Mouse (Mus musculus): ENCODE results near the gene Fam69b. TPM values are rescaled to one million over a fixed set of nuclear protein-coding genes. Genes with fewer than 3 reads are reported as not detected.
"Not testable (repeated sequence)": the region's sequence is repeated elsewhere in the genome, so short reads cannot be mapped to it uniquely, and the experiment has no call there.

Fam69b gene
- polyA plus RNA-seq, 2 experiments = 0.70 to 0.78 TPM

DNA sequence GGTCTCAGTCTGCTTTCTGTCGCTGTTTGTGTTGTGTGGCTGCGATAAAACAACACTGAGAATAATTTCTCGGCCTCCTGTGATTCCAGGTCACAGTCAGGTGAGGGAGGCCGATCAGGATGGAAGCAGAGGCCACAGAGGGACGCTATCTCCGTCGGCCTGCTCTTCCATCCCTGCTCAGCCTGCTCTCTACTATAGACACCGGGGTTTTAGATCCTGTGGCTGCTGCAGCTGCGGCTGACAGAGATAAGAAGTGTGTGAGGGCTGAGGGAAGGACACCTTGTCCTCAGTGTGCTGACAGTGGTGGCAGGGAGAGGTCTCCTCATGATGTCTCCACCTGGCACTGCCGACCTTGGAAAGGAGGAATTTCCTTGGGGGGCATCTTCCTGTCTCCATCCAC is 34.9 kb downstream of the Fam69b start:
- no peaks in the 10 kb centered on the region for H3K9me3 ChIP-seq (ENCODE audit: control insufficient read depth, low read length)
- TF ChIP-seq EP300 (IDR thresholded peaks at IDR 0.05; ENCODE audit: low read depth) (no peak), CTCF (IDR thresholded peaks at IDR 0.05; ENCODE audit: low read depth) (no peak)
- H3K9ac ChIP-seq (replicated peaks) = no peak overlapping the region
- H3K27ac ChIP-seq = no peak overlapping the region
- no peak overlapping the region for H3K4me3 ChIP-seq (ENCODE audit: insufficient read depth in 1 of 2, low read depth in 2 of 2, low read length in 2 of 2)
- ATAC-seq (ENCODE audit: insufficient read depth) = no peak
- H3K27me3 ChIP-seq (ENCODE audit: control insufficient read depth, insufficient read depth, low read length) = no peaks in the 10 kb centered on the region; the same call in 1 of the 2 replicates
- 31% methylated on average over 10 of the region's 10 CpGs for WGBS (ENCODE audit: insufficient replicate concordance)
- H3K36me3 ChIP-seq (replicated peaks; ENCODE audit: control insufficient read depth, insufficient read depth, low read depth) = no peaks in the 10 kb centered on the region
- DNase-seq (ENCODE audit: low read depth in 3 of 3, low spot score in 3 of 3) = no peak
- no peak overlapping the region for H3K4me2 ChIP-seq (ENCODE audit: low read depth)
- H3K4me1 ChIP-seq (replicated peaks; ENCODE audit: control insufficient read depth in 2 of 2, insufficient read depth in 2 of 2, low read length in 1 of 2) = no peaks in the 10 kb centered on the region

DNA sequence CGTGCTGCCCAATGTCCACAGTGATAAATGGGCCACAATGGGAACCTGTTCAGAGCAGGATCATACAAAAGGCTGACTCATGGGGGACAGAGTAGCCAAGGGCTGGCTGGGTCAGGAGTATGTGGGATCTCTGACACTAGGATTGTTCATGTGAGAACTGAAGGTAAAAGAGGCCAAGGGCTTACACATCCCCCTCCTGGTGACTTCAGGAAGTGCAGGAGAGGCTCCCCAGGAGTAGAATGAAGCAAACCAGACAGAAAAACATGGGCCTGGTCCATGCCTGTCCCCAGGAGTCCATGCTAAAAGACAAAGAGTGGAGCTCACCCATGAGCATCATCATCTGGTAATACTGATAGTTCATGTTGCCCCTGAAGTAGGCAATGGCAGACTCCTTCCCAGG is 35.3 kb downstream of the Fam69b start:
- not testable (repeated sequence) for H3K36me3 ChIP-seq (replicated peaks; ENCODE audit: control insufficient read depth, insufficient read depth, low read depth); ATAC-seq (ENCODE audit: insufficient read depth); H3K27me3 ChIP-seq (ENCODE audit: control insufficient read depth, insufficient read depth, low read length); H3K4me2 ChIP-seq (ENCODE audit: low read depth); DNase-seq (ENCODE audit: low read depth in 3 of 3, low spot score in 3 of 3); H3K27ac ChIP-seq; H3K9ac ChIP-seq (replicated peaks); H3K9me3 ChIP-seq (ENCODE audit: control insufficient read depth, low read length); H3K4me3 ChIP-seq (ENCODE audit: insufficient read depth in 1 of 2, low read depth in 2 of 2, low read length in 2 of 2); H3K4me1 ChIP-seq (replicated peaks; ENCODE audit: control insufficient read depth in 2 of 2, insufficient read depth in 2 of 2, low read length in 1 of 2)
- WGBS (ENCODE audit: insufficient replicate concordance) = 48% methylated on average over 1 of the region's 1 CpGs
- TF ChIP-seq CTCF (IDR thresholded peaks at IDR 0.05; ENCODE audit: low read depth) = peak; percentile 69

- no peak for TF ChIP-seq CTCF (IDR thresholded peaks at IDR 0.05; ENCODE audit: low read depth)
- TF ChIP-seq EP300 (IDR thresholded peaks at IDR 0.05; ENCODE audit: low read depth) = no peak
- H3K4me3 ChIP-seq (ENCODE audit: insufficient read depth in 1 of 2, low read depth in 2 of 2, low read length in 2 of 2) = no peak overlapping the region
- no peaks in the 10 kb centered on the region for H3K4me1 ChIP-seq (replicated peaks; ENCODE audit: control insufficient read depth in 2 of 2, insufficient read depth in 2 of 2, low read length in 1 of 2)
- DNase-seq (ENCODE audit: low read depth in 3 of 3, low spot score in 3 of 3) (no peak), ATAC-seq (ENCODE audit: insufficient read depth) (no peak)
- no peak overlapping the region for H3K9ac ChIP-seq (replicated peaks)
- H3K4me2 ChIP-seq (ENCODE audit: low read depth) = no peak overlapping the region
- H3K9me3 ChIP-seq (ENCODE audit: control insufficient read depth, low read length) = no peaks in the 10 kb centered on the region
- H3K27ac ChIP-seq = no peak overlapping the region
- H3K27me3 ChIP-seq (ENCODE audit: control insufficient read depth, insufficient read depth, low read length) = no peaks in the 10 kb centered on the region
- no peaks in the 10 kb centered on the region for H3K36me3 ChIP-seq (replicated peaks; ENCODE audit: control insufficient read depth, insufficient read depth, low read depth)
Observed at GRCm38 (mm10) chr2:26668746-26669145, 40.5 kb downstream of the Fam69b start.

DNA sequence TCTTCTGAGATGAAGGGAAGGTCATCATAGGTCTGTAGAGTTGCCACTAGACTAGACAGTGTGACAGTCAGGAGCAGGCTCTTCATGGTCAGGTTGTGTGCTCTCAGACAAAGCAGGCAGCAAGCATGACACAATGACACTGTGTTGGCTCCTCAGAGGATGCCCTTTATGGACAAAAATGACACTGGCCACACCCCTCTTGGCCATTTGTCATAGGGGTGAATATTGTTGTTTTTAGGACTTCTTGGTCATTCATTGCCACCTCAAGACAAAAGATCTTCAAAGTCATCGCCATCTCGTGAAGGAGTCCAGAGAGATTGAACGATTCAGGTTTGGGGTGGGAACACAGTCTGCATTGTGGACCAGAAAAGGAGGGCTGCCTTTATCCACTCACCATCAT is 42.9 kb downstream of the Fam69b start, which contains the start of gene Lcn4:
TSS of gene Lcn4 (minus strand) at position 101 of the 400 bp plus-strand sequence.
- ATAC-seq (ENCODE audit: insufficient read depth) = no peak

More for the DNA sequence above, 42.9 kb downstream of the Fam69b start, which contains the start of gene Lcn4:
- Histone ChIP-seq H3K9me3 (ENCODE audit: control insufficient read depth, low read length) (no peaks in the 10 kb centered on the region), H3K9ac (replicated peaks) (no peak within 1 kb of the TSS), H3K4me3 (ENCODE audit: insufficient read depth in 1 of 2, low read depth in 2 of 2, low read length in 2 of 2) (no peak within 1 kb of the TSS), H3K27ac (no peak within 1 kb of the TSS), H3K36me3 (replicated peaks; ENCODE audit: control insufficient read depth, insufficient read depth, low read depth) (no peaks in the 10 kb centered on the region), H3K4me1 (replicated peaks; ENCODE audit: control insufficient read depth in 2 of 2, insufficient read depth in 2 of 2, low read length in 1 of 2) (no peaks in the 10 kb centered on the region), H3K27me3 (ENCODE audit: control insufficient read depth, insufficient read depth, low read length) (no peaks in the 10 kb centered on the region), H3K4me2 (ENCODE audit: low read depth) (no peak within 1 kb of the TSS)
- WGBS (ENCODE audit: insufficient replicate concordance) = 63% methylated on average over 3 of the region's 3 CpGs
- TF ChIP-seq EP300 (IDR thresholded peaks at IDR 0.05; ENCODE audit: low read depth) (no peak), CTCF (IDR thresholded peaks at IDR 0.05; ENCODE audit: low read depth) (no peak)
- DNase-seq (ENCODE audit: low read depth in 3 of 3, low spot score in 3 of 3) = no peak

MicroRNAs encoded within 50 kb of the gene (microRNA counts, 519-probe panel; counts per million panel counts)
- microRNA mmu-miR-126-3p (9,185 counts per million, percentile 94 among the panel's probes with 10 or more counts), microRNA mmu-miR-126-5p (6,459 counts per million, percentile 56 among the panel's probes with 10 or more counts)

Small RNA genes within 50 kb of the gene (microRNA-seq; reads per million reads assigned to microRNA genes)
- 2.5 reads per million for gene Mir126a
- not detected for gene Mir126b

Other genes starting within 250 kb of the Fam69b start
- gene Snapc4, start 247.8 kb upstream of the Fam69b start, polyA plus RNA-seq (2012; rRNA removed) = 10.7 and 11.0 TPM in 2 replicates
- gene Snapc4, start 247.8 kb upstream of the Fam69b start, polyA plus RNA-seq (2014; fragmentation: Nextera tagmentation; extraction: Ambion mirVana) = 6.3 and 6.6 TPM in 2 replicates
- gene Entr1, start 239.1 kb upstream of the Fam69b start, polyA plus RNA-seq (2012; rRNA removed) = 26.3 and 35.3 TPM in 2 replicates
- 36.0 and 41.6 TPM in 2 replicates for gene Entr1, start 239.1 kb upstream of the Fam69b start, polyA plus RNA-seq (2014; fragmentation: Nextera tagmentation; extraction: Ambion mirVana)
- gene Pmpca, start 239.1 kb upstream of the Fam69b start, polyA plus RNA-seq (2012; rRNA removed) = 32.5 and 41.8 TPM in 2 replicates
- 45.5 and 50.1 TPM in 2 replicates for gene Pmpca, start 239.1 kb upstream of the Fam69b start, polyA plus RNA-seq (2014; fragmentation: Nextera tagmentation; extraction: Ambion mirVana)
- 6.9 and 9.1 TPM in 2 replicates for gene Inpp5e, start 219.3 kb upstream of the Fam69b start, polyA plus RNA-seq (2012; rRNA removed)
- 4.1 and 5.4 TPM in 2 replicates for gene Inpp5e, start 219.3 kb upstream of the Fam69b start, polyA plus RNA-seq (2014; fragmentation: Nextera tagmentation; extraction: Ambion mirVana)
- gene Sec16a, start 183.2 kb upstream of the Fam69b start, polyA plus RNA-seq (2012; rRNA removed) = 9.4 and 10.5 TPM in 2 replicates
- gene Sec16a, start 183.2 kb upstream of the Fam69b start, polyA plus RNA-seq (2014; fragmentation: Nextera tagmentation; extraction: Ambion mirVana) = 9.3 and 10.7 TPM in 2 replicates
- 1.7 and 1.8 TPM in 2 replicates for gene Notch1, start 111.8 kb upstream of the Fam69b start, polyA plus RNA-seq (2012; rRNA removed)
- 2.1 and 2.3 TPM in 2 replicates for gene Notch1, start 111.8 kb upstream of the Fam69b start, polyA plus RNA-seq (2014; fragmentation: Nextera tagmentation; extraction: Ambion mirVana)
- 61.7 and 68.0 TPM in 2 replicates for gene Egfl7, start 48.4 kb upstream of the Fam69b start, polyA plus RNA-seq (2012; rRNA removed)
- gene Egfl7, start 48.4 kb upstream of the Fam69b start, polyA plus RNA-seq (2014; fragmentation: Nextera tagmentation; extraction: Ambion mirVana) = 46.8 and 47.6 TPM in 2 replicates
- not detected in 2 replicates for gene Gm20532, start 41.8 kb upstream of the Fam69b start, polyA plus RNA-seq (2012; rRNA removed)
- gene Gm20532, start 41.8 kb upstream of the Fam69b start, polyA plus RNA-seq (2014; fragmentation: Nextera tagmentation; extraction: Ambion mirVana) = not detected in 2 replicates
- gene Agpat2, start 24.0 kb upstream of the Fam69b start, polyA plus RNA-seq (2012; rRNA removed) = 27.2 and 29.8 TPM in 2 replicates
- gene Agpat2, start 24.0 kb upstream of the Fam69b start, polyA plus RNA-seq (2014; fragmentation: Nextera tagmentation; extraction: Ambion mirVana) = 31.4 and 32.8 TPM in 2 replicates
- not detected in 2 replicates for gene Lcn4, start 42.8 kb downstream of the Fam69b start, polyA plus RNA-seq (2012; rRNA removed)
- not detected in 2 replicates for gene Lcn4, start 42.8 kb downstream of the Fam69b start, polyA plus RNA-seq (2014; fragmentation: Nextera tagmentation; extraction: Ambion mirVana)
- not detected in 2 replicates for gene Abo, start 236.5 kb downstream of the Fam69b start, polyA plus RNA-seq (2012; rRNA removed)
- gene Abo, start 236.5 kb downstream of the Fam69b start, polyA plus RNA-seq (2014; fragmentation: Nextera tagmentation; extraction: Ambion mirVana) = not detected in 2 replicates